Mouse (Mus musculus): ENCODE measurements around the gene Ece1.

GRCm38 (mm10) chr4:137904956-137905551 lies 43.0 kb downstream of the Ece1 start:
- no peak for TF ChIP-seq CTCF (IDR thresholded peaks at IDR 0.05; ENCODE audit: borderline replicate concordance, insufficient read depth, low read length)
- no peak for TF ChIP-seq POLR2A (IDR thresholded peaks at IDR 0.05; ENCODE audit: low read depth, low read length)

Measured in embryonic fibroblast, embryonic 13.5 days (primary cell).